Mouse (Mus musculus): Measurements from ENCODE around the gene Dennd5a. TPM values are rescaled to one million over a fixed set of nuclear protein-coding genes. Genes with fewer than 3 reads are reported as not detected.

The Dennd5a gene
- polyA plus RNA-seq, 1 experiment from 2014 or later = 57.3 TPM

GRCm38 (mm10) chr7:109969542-109969941 is 9.3 kb upstream of the Dennd5a start:
- H3K9me3 ChIP-seq (ENCODE audit: control insufficient read depth, low read length) = no peaks in the 10 kb centered on the region
- H3K4me3 ChIP-seq (ENCODE audit: low read depth, low read length) = no peak overlapping the region
- H3K9ac ChIP-seq (ENCODE audit: low read depth, low read length) = no peak overlapping the region
- no peak overlapping the region for H3K4me2 ChIP-seq (replicated peaks; ENCODE audit: low read depth, low read length)
- DNase-seq (ENCODE audit: low spot score) (no peak), ATAC-seq (ENCODE audit: low FRiP score) (no peak)
- H3K27me3 ChIP-seq (ENCODE audit: control insufficient read depth, insufficient read depth, low read length) = no peaks in the 10 kb centered on the region
- H3K36me3 ChIP-seq (ENCODE audit: control insufficient read depth, insufficient read depth, low read length) = no peaks in the 10 kb centered on the region
- no peaks in the 10 kb centered on the region for H3K4me1 ChIP-seq (replicated peaks; ENCODE audit: control insufficient read depth, insufficient read depth, low read length)
- no peak overlapping the region for H3K27ac ChIP-seq (ENCODE audit: low read depth, low read length)

GRCm38 (mm10) chr7:109968924-109969450 is 8.7 kb upstream of the Dennd5a start:
- no peak overlapping the region for H3K9ac ChIP-seq (ENCODE audit: low read depth, low read length)
- no peak overlapping the region for H3K4me3 ChIP-seq (ENCODE audit: low read depth, low read length)
- H3K4me1 ChIP-seq (replicated peaks; ENCODE audit: control insufficient read depth, insufficient read depth, low read length) = no peaks in the 10 kb centered on the region
- H3K9me3 ChIP-seq (ENCODE audit: control insufficient read depth, low read length) = no peaks in the 10 kb centered on the region
- peak; percentile 71 for ATAC-seq (ENCODE audit: low FRiP score)
- WGBS = 0% methylated on average over 1 of the region's 2 CpGs
- H3K27ac ChIP-seq (ENCODE audit: low read depth, low read length) = 0 out of 2 replicates have a peak overlapping the region, but pooled peaks have one; percentile 27
- peak; percentile 40 for DNase-seq (ENCODE audit: low spot score)
- no peaks in the 10 kb centered on the region for H3K27me3 ChIP-seq (ENCODE audit: control insufficient read depth, insufficient read depth, low read length)
- H3K36me3 ChIP-seq (ENCODE audit: control insufficient read depth, insufficient read depth, low read length) = no peaks in the 10 kb centered on the region
- no peak overlapping the region for H3K4me2 ChIP-seq (replicated peaks; ENCODE audit: low read depth, low read length)

- H3K36me3 ChIP-seq (ENCODE audit: control insufficient read depth, insufficient read depth, low read length) = no peaks in the 10 kb centered on the region
- ATAC-seq (ENCODE audit: low FRiP score) = peak; percentile 38
- no peaks in the 10 kb centered on the region for H3K9me3 ChIP-seq (ENCODE audit: control insufficient read depth, low read length)
- no peak for DNase-seq (ENCODE audit: low spot score)
- H3K4me2 ChIP-seq (replicated peaks; ENCODE audit: low read depth, low read length) = no peak overlapping the region
- H3K27me3 ChIP-seq (ENCODE audit: control insufficient read depth, insufficient read depth, low read length) = no peaks in the 10 kb centered on the region
- H3K4me1 ChIP-seq (replicated peaks; ENCODE audit: control insufficient read depth, insufficient read depth, low read length) = no peaks in the 10 kb centered on the region
- H3K9ac ChIP-seq (ENCODE audit: low read depth, low read length) = no peak overlapping the region
- peak overlapping the region; percentile 43; the same call in 1 of the 2 replicates for H3K27ac ChIP-seq (ENCODE audit: low read depth, low read length)
- 83% methylated on average over 11 of the region's 11 CpGs for whole genome bisulfite sequencing
- H3K4me3 ChIP-seq (ENCODE audit: low read depth, low read length) = no peak overlapping the region
Observed at GRCm38 (mm10) chr7:109967805-109968579, 7.7 kb upstream of the Dennd5a start.

- no peaks in the 10 kb centered on the region for H3K4me1 ChIP-seq (replicated peaks; ENCODE audit: control insufficient read depth, insufficient read depth, low read length)
- no peak overlapping the region for H3K9ac ChIP-seq (ENCODE audit: low read depth, low read length)
- no peak overlapping the region for H3K4me2 ChIP-seq (replicated peaks; ENCODE audit: low read depth, low read length)
- H3K36me3 ChIP-seq (ENCODE audit: control insufficient read depth, insufficient read depth, low read length) = no peaks in the 10 kb centered on the region
- DNase-seq (ENCODE audit: low spot score) (no peak), ATAC-seq (ENCODE audit: low FRiP score) (no peak)
- H3K4me3 ChIP-seq (ENCODE audit: low read depth, low read length) = no peak overlapping the region
- H3K27me3 ChIP-seq (ENCODE audit: control insufficient read depth, insufficient read depth, low read length) = no peaks in the 10 kb centered on the region
- no peak overlapping the region for H3K27ac ChIP-seq (ENCODE audit: low read depth, low read length)
- no peaks in the 10 kb centered on the region for H3K9me3 ChIP-seq (ENCODE audit: control insufficient read depth, low read length)
Observed at GRCm38 (mm10) chr7:109965658-109966057, 5.4 kb upstream of the Dennd5a start.

- no peak overlapping the region for H3K9ac ChIP-seq (ENCODE audit: low read depth, low read length)
- H3K27me3 ChIP-seq (ENCODE audit: control insufficient read depth, insufficient read depth, low read length) = no peaks in the 10 kb centered on the region
- ATAC-seq (ENCODE audit: low FRiP score) (no peak), DNase-seq (ENCODE audit: low spot score) (no peak)
- 94% methylated on average over 4 of the region's 4 CpGs for WGBS
- H3K27ac ChIP-seq (ENCODE audit: low read depth, low read length) = no peak overlapping the region
- H3K4me1 ChIP-seq (replicated peaks; ENCODE audit: control insufficient read depth, insufficient read depth, low read length) = 0 out of 2 replicates have a peak, but pooled peaks cover 2% of the 10 kb centered on the region
- H3K4me2 ChIP-seq (replicated peaks; ENCODE audit: low read depth, low read length) = no peak overlapping the region
- no peaks in the 10 kb centered on the region for H3K9me3 ChIP-seq (ENCODE audit: control insufficient read depth, low read length)
- H3K4me3 ChIP-seq (ENCODE audit: low read depth, low read length) = no peak overlapping the region
- H3K36me3 ChIP-seq (ENCODE audit: control insufficient read depth, insufficient read depth, low read length) = no peaks in the 10 kb centered on the region
Observed at GRCm38 (mm10) chr7:109963707-109964106, 3.4 kb upstream of the Dennd5a start.

- Histone ChIP-seq H3K4me2 (replicated peaks; ENCODE audit: low read depth, low read length) (no peak overlapping the region), H3K4me3 (ENCODE audit: low read depth, low read length) (no peak overlapping the region), H3K27ac (ENCODE audit: low read depth, low read length) (no peak overlapping the region), H3K36me3 (ENCODE audit: control insufficient read depth, insufficient read depth, low read length) (no peaks in the 10 kb centered on the region), H3K27me3 (ENCODE audit: control insufficient read depth, insufficient read depth, low read length) (no peaks in the 10 kb centered on the region), H3K9ac (ENCODE audit: low read depth, low read length) (no peak overlapping the region), H3K4me1 (replicated peaks; ENCODE audit: control insufficient read depth, insufficient read depth, low read length) (0 out of 2 replicates have a peak, but pooled peaks cover 6% of the 10 kb centered on the region), H3K9me3 (ENCODE audit: control insufficient read depth, low read length) (no peaks in the 10 kb centered on the region)
- WGBS = 77% methylated on average over 4 of the region's 4 CpGs
- DNase-seq (ENCODE audit: low spot score) = no peak
- ATAC-seq (ENCODE audit: low FRiP score) = no peak
Observed at GRCm38 (mm10) chr7:109962596-109962995, 2.3 kb upstream of the Dennd5a start.

- Histone ChIP-seq H3K36me3 (ENCODE audit: control insufficient read depth, insufficient read depth, low read length) (no peaks in the 10 kb centered on the region), H3K9ac (ENCODE audit: low read depth, low read length) (no peak overlapping the region), H3K9me3 (ENCODE audit: control insufficient read depth, low read length) (no peaks in the 10 kb centered on the region), H3K4me1 (replicated peaks; ENCODE audit: control insufficient read depth, insufficient read depth, low read length) (0 out of 2 replicates have a peak, but pooled peaks cover 6% of the 10 kb centered on the region), H3K27ac (ENCODE audit: low read depth, low read length) (no peak overlapping the region), H3K4me3 (ENCODE audit: low read depth, low read length) (no peak overlapping the region), H3K4me2 (replicated peaks; ENCODE audit: low read depth, low read length) (no peak overlapping the region), H3K27me3 (ENCODE audit: control insufficient read depth, insufficient read depth, low read length) (no peaks in the 10 kb centered on the region)
- 91% methylated on average over 2 of the region's 2 CpGs for WGBS
- DNase-seq (ENCODE audit: low spot score) (no peak), ATAC-seq (ENCODE audit: low FRiP score) (no peak)
Observed at GRCm38 (mm10) chr7:109961570-109961969, 1.3 kb upstream of the Dennd5a start.

- peak overlapping the region; percentile 97 for H3K9ac ChIP-seq (ENCODE audit: low read depth, low read length)
- H3K9me3 ChIP-seq (ENCODE audit: control insufficient read depth, low read length) = no peaks in the 10 kb centered on the region
- ATAC-seq (ENCODE audit: low FRiP score) (peak; percentile 84), DNase-seq (ENCODE audit: low spot score) (no peak)
- peak overlapping the region; percentile 89 for H3K27ac ChIP-seq (ENCODE audit: low read depth, low read length)
- no peaks in the 10 kb centered on the region for H3K36me3 ChIP-seq (ENCODE audit: control insufficient read depth, insufficient read depth, low read length)
- H3K4me1 ChIP-seq (replicated peaks; ENCODE audit: control insufficient read depth, insufficient read depth, low read length) = 0 out of 2 replicates have a peak, but pooled peaks cover 6% of the 10 kb centered on the region
- no peaks in the 10 kb centered on the region for H3K27me3 ChIP-seq (ENCODE audit: control insufficient read depth, insufficient read depth, low read length)
- H3K4me2 ChIP-seq (replicated peaks; ENCODE audit: low read depth, low read length) = peak overlapping the region; percentile 63
- WGBS = 12% methylated on average over 13 of the region's 13 CpGs
- H3K4me3 ChIP-seq (ENCODE audit: low read depth, low read length) = peak overlapping the region; percentile 88
Observed at GRCm38 (mm10) chr7:109960613-109961154, 414 bp upstream of the Dennd5a start.
